Mouse (Mus musculus) cerebellum, adult 9-10 months (tissue): ENCODE results near the gene 4930426L09Rik.

Experiments used
- DNase-seq: peaks from one replicate; pipeline ENCODE4 v3.0.0; 2022

Gene 4930426L09Rik

DNA sequence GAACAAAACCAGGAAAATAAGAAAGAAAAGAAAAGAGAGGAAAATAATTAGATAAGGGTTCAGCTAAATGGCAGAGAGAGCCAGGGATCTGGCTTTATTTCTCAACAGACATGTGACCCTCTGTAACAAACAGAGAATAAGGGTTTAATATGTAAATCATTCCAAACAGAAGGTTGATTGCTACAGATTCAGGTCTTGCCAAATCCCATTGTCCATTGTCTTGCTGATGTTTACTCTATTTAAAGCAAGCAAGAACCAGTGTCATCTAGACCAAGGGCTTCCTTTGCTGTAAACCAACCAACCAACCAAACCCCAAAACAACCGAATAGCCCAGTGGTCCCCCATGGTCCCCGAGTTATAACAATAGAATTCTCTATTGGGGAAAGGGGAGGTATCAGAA lies 19.9 kb downstream of the 4930426L09Rik start:
- no peak for DNase-seq

DNA sequence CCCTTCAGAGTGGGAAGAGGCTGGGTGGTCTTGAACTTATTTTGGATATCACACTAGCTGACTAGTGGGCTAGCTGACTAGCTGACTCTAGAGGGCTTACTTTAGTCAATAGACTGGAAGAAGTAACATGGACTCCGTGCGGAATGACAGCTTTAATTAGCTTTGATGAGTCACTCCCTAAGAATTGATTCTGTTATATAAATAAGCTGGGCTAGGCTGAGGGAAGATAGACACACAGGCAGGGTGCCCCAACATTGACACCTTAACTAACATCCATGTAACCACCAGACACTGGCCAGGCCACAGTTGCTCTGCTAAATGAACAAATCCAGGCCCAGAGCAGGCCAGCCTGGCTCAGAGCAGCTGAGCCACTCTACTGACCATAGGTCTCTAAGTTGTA lies 26.7 kb downstream of the 4930426L09Rik start:
- DNase-seq: no peak

DNA sequence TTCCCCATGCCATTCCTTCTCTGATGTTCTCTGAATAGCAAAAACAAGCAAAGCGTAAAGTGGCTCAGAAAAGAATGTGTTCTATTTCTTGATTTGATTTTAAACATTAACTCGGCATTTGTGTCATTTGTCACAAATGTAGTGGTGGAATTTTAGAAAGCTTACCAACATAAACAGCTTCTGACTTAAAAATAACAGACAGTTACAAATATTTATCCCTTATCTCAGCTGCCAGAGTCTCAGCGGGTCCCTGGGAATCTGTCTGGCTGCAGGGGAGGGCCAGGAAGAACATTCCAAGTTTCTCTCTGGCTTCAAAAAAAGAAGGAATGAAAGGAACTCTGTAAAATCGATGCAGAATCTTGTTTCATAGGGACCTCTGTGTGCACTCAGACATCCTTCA lies 39.3 kb downstream of the 4930426L09Rik start:
- no peak for DNase-seq

DNA sequence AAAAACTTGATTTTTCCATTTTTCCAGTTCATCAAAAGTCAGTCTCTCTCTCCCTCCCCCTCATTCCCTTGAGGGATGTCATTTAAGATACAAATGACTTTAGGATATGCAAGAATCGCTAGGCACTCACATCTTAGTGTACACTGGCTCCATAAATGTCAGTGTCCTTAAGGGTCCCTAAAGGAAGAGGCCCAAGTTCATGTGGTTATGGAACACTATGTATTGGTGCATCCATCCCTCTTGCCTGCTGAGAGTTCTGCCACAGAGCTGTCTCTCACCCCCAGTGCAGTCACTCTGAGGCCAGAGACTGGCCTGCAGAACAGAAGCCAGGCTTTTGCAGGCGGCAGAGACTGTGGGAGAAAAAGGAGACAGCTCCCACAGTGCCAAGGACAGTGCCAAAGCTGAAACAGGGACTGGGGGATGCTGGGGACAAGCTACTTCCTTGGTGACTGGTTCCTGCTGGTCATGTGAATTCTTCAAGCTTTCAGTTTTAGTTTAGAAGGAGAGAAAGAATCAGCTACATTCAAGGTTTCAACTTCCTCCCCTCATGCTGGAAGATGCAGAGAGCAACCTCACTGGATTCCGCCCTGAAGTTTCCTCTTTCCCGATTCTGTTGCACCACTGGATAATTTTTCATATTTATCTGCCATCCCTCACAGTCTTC lies 39.9 kb downstream of the 4930426L09Rik start:
- DNase-seq: no peak

DNA sequence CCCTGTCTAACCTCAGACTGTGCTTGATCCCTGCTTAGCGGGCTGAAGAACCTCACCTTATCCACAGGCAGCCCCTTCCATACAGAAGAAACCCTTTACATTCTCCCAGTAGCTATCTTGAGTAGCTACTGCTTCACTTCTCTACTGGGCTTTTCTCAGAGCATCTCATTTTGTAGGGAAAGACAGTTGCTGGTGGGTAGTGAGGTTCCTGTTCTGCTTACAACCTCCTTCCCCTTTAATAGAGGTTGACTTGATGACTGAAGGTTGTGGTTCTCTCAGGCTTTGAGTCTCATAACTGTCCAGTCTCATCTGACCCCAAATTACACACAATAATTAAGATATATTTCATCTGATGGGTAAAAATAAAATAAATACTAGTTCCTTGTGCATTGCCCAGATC lies 50.1 kb downstream of the 4930426L09Rik start:
- DNase-seq: no peak

DNA sequence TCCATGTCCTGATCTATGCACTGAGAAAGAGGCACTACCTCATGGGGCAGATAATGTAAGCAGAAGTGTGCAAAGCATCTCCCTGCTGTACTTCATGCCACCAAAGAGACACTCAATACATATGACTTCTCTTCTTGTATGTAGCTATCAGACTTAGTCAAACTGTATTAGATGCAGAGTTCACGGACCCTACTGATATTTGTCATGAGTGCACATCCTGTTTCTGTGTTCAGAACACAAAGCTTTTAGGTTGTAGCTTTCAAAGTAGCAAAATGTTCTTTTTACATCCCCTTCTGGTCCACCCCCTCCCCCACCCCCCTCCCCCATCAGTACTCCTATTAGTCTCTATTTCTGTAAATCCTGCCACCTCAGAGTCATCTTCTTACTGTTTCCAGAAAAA lies 51.2 kb downstream of the 4930426L09Rik start:
- no peak for DNase-seq
